Mouse (Mus musculus) kidney, adult 2 months (tissue): ENCODE data around the gene Fyb. TPM values are rescaled to one million over a fixed set of nuclear protein-coding genes. Genes with fewer than 3 reads are reported as not detected.

ENCODE experiments used
- DNase-seq: peaks from one replicate; pipeline ENCODE4 v3.0.0; 2021
- H3K27ac ChIP-seq: fragments of 200-500 bp; 2 replicates; pipeline ENCODE4 v1.5.1; 2012; ENCODE audit warnings: low read depth, low read length, control low read depth, inconsistent platforms; ENCODE audit not compliant: insufficient read depth
- H3K27me3 ChIP-seq: fragments of 200-500 bp; replicated peaks from 2 replicates; pipeline ENCODE4 v1.6.1; 2012; ENCODE audit warnings: mild to moderate bottlenecking, moderate library complexity, low read length, inconsistent platforms; ENCODE audit not compliant: control insufficient read depth, insufficient read depth
- H3K36me3 ChIP-seq: fragments of 200-500 bp; 2 replicates; pipeline ENCODE4 v1.6.1; 2012; ENCODE audit warnings: mild to moderate bottlenecking, moderate library complexity, low read length, inconsistent platforms; ENCODE audit not compliant: control insufficient read depth, insufficient read depth
- H3K4me1 ChIP-seq: fragments of 200-500 bp; 2 replicates; pipeline ENCODE4 v1.6.1; 2011; ENCODE audit warnings: low read length; ENCODE audit not compliant: control insufficient read depth, insufficient read depth
- H3K4me3 ChIP-seq: fragments of 200-500 bp; 2 replicates; pipeline ENCODE4 v1.5.1; 2011; ENCODE audit warnings: mild to moderate bottlenecking, low read depth, low read length, control low read depth; ENCODE audit not compliant: insufficient read depth
- CTCF ChIP-seq: fragments of 200-500 bp; conservative IDR thresholded peaks from 2 replicates; pipeline ENCODE4 v1.5.1; 2011; ENCODE audit warnings: low read depth, mild to moderate bottlenecking, control low read depth, low read length, moderate library complexity, mixed read lengths; ENCODE audit not compliant: insufficient read depth, insufficient read length
- POLR2A ChIP-seq: fragments of 200-500 bp; IDR thresholded peaks from one replicate; pipeline ENCODE4 v1.6.1; 2011; ENCODE audit warnings: low read depth, low read length, control low read depth
- WGBS: fragments of 180-500 bp; shearing (Covaris S2); methylation state at CpG from one replicate; pipeline ENCODE4 v1.1.7; 2018; 5-methylcytosine and 5-hydroxymethylcytosine counted together
- polyA plus RNA-seq: library from polyadenylated mRNA; depleted of rRNA; stranded (reverse); fragments of >200 nt; gene quantifications from 2 replicates; pipeline ENCODE4 v1.2.3, GENCODE M21; 2012

Gene Fyb
- polyA plus RNA-seq, 1 experiment: 3.0 TPM

DNA sequence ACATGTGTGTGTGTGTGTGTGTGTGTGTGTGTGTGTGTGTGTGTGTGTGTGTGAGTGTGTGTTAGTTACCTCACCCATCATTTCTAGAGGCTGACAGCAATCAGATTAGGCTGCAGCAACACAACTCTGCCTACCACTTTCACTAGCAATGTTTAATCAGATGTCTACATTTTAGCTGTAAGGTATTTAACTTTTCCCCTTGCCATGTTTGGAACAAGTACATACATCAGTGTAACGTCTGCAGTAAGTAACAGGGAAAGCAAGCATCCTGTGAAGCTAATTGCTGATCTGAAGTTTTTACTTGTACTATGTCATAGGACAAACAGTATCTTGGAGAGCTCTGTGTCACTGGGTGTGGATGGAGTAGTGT is 70.6 kb downstream of the Fyb start:
- no peak for DNase-seq
- 55% methylated on average over 1 of the region's 1 CpGs for WGBS
- Histone ChIP-seq H3K36me3 (no peaks in the 10 kb centered on the region), H3K4me1 (no peaks in the 10 kb centered on the region), H3K27me3 (no peaks in the 10 kb centered on the region; the same call in 1 of the 2 replicates), H3K27ac (no peak overlapping the region), H3K4me3 (no peak overlapping the region)
- no peak for TF ChIP-seq CTCF
- no peak for TF ChIP-seq POLR2A

GRCm38 (mm10) chr15:6598626-6599025 is 76.0 kb downstream of the Fyb start:
- DNase-seq: no peak
- H3K36me3 ChIP-seq: no peaks in the 10 kb centered on the region
- no peak overlapping the region for H3K4me3 ChIP-seq
- no peak for TF ChIP-seq POLR2A
- no peak for TF ChIP-seq CTCF
- WGBS: 81% methylated on average over 3 of the region's 3 CpGs
- H3K27ac ChIP-seq: no peak overlapping the region
- H3K4me1 ChIP-seq: no peaks in the 10 kb centered on the region
- no peaks in the 10 kb centered on the region; the same call in 1 of the 2 replicates for H3K27me3 ChIP-seq

DNA sequence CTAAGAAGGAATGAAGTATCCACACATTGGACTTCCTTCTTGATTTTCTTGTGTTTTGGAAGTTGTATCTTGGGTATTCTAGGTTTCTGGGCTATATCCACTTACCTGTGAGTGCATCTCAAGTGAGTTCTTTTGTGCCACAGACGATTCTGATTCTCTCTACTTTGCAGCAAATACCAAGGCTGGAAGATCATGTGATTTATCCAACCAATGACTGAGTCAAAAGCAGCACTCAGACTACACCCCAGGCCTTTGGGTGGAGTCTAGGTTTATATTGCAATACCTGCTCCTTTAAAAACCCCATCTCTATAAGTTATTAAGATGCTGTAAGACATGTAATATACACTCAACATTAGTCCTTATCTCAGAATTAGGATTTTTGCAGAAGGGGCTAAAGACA is 77.7 kb downstream of the Fyb start:
- Histone ChIP-seq H3K27me3 (no peaks in the 10 kb centered on the region), H3K27ac (no peak overlapping the region), H3K36me3 (no peaks in the 10 kb centered on the region), H3K4me1 (no peaks in the 10 kb centered on the region), H3K4me3 (no peak overlapping the region)
- no peak for DNase-seq
- WGBS: 76% methylated on average over 1 of the region's 1 CpGs
- TF ChIP-seq POLR2A: no peak
- no peak for TF ChIP-seq CTCF

DNA sequence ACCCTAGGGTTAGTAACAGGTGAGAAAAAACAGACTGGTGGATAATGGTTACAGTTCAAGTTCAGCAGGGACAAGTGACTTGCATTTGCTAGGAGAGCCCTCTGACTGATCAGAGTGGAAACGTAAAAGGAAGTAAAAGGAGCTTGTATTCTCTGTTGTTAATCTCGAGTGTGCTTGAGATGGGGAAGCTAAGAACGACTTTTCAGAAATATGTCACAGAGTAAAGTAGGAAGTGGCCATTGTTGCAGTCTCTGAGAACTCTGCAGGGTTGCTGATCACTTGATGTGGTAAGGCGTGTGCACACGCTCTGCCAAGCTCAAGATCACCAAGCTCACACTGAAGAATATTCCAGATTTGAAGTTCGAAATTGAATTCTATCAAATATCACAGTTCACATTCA is 78.7 kb downstream of the Fyb start:
- Histone ChIP-seq H3K36me3 (no peaks in the 10 kb centered on the region), H3K27me3 (no peaks in the 10 kb centered on the region), H3K27ac (no peak overlapping the region), H3K4me3 (no peak overlapping the region), H3K4me1 (no peaks in the 10 kb centered on the region)
- WGBS: 67% methylated on average over 6 of the region's 6 CpGs
- TF ChIP-seq POLR2A (no peak), CTCF (no peak)
- no peak for DNase-seq

GRCm38 (mm10) chr15:6602003-6602402 is 79.3 kb downstream of the Fyb start:
- Histone ChIP-seq H3K4me3 (no peak overlapping the region), H3K4me1 (no peaks in the 10 kb centered on the region), H3K27me3 (no peaks in the 10 kb centered on the region), H3K27ac (no peak overlapping the region), H3K36me3 (no peaks in the 10 kb centered on the region)
- WGBS: 89% methylated on average over 4 of the region's 4 CpGs
- TF ChIP-seq POLR2A (no peak), CTCF (no peak)
- DNase-seq: no peak

DNA sequence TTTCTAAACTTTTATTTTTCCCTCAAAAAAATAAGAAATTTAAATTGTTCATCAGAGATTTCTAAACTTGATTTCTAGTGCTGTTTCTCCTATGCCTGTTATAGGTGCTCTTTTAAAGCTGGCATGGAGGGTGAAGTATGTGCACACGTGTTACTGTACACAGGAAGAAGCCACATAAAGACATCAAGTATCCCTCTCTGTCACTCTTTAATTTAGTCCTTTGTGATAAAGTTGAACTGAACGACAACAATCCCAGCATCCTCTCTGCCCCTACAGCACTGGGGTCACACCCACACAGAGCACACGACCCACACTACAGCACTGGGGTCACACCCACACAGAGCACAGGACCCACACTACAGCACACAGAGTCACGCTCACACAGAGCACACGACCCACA is 88.0 kb downstream of the Fyb start:
- Histone ChIP-seq H3K4me1 (no peaks in the 10 kb centered on the region), H3K27ac (no peak overlapping the region), H3K27me3 (no peaks in the 10 kb centered on the region), H3K36me3 (no peaks in the 10 kb centered on the region), H3K4me3 (no peak overlapping the region)
- 64% methylated on average over 5 of the region's 5 CpGs for WGBS
- DNase-seq: no peak
- TF ChIP-seq CTCF (no peak), POLR2A (no peak)

GRCm38 (mm10) chr15:6612835-6613234 is 90.2 kb downstream of the Fyb start:
- H3K27ac ChIP-seq: no peak overlapping the region
- H3K27me3 ChIP-seq: no peaks in the 10 kb centered on the region
- no peaks in the 10 kb centered on the region for H3K36me3 ChIP-seq
- TF ChIP-seq CTCF: no peak
- DNase-seq: no peak
- no peak overlapping the region for H3K4me3 ChIP-seq
- no peaks in the 10 kb centered on the region for H3K4me1 ChIP-seq
- 82% methylated on average over 3 of the region's 3 CpGs for WGBS

- no peaks in the 10 kb centered on the region for H3K36me3 ChIP-seq
- DNase-seq: no peak
- no peaks in the 10 kb centered on the region for H3K4me1 ChIP-seq
- TF ChIP-seq POLR2A: no peak
- TF ChIP-seq CTCF: no peak
- WGBS: 75% methylated on average over 5 of the region's 5 CpGs
- H3K4me3 ChIP-seq: no peak overlapping the region
- H3K27me3 ChIP-seq: no peaks in the 10 kb centered on the region
- H3K27ac ChIP-seq: no peak overlapping the region
Measured at GRCm38 (mm10) chr15:6616382-6617149, 93.9 kb downstream of the Fyb start.
